Mouse (Mus musculus) v-Abl transformed pro-B cells (cell line): ENCODE results near the gene Trappc2.

ENCODE experiments used
- in situ Hi-C, 2 experiments: fragments of 400-800 bp; cut with MboI; formaldehyde crosslinking; loops; one replicate each; pipeline ENCODE4 v1.15.1; 2025; ENCODE audit not compliant: unreplicated experiment in 2 of 2

Gene Trappc2

DNA sequence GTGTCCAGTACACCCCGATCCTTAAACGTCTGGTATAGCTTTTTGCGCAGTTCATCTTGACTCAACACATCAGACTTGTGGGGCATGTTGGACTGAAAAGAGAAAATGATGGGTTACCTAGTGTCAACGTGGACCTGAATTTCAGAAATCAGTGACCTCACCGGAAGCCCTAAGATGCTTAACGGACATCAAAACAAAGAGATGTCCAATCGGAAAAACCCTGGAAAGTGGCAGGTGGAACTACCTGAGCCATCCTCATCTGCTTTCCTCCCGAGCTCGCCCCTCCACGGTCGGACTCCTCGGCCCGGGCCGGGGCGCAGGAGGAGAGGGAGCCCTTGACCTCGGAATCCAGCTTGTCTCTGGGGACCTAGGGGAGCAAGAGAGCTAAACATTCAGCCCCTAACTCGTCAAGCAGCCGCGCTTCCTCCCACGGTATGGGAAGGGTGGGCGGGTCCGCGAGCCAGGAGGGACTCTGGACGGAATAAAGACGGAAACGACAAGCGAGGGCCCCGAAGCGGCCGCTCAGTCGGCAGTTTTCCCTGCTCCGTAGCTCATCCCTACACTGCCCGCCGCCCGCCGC, at the start of gene Trappc2:
Gene Trappc2 (plus strand): TSS at position 539 of the 580 bp plus-strand sequence.
- in situ Hi-C loops = loop anchor here (25.0 kb wide), 1 partner anchor 797 kb away; no protein-coding TSS in a partner anchor

DNA sequence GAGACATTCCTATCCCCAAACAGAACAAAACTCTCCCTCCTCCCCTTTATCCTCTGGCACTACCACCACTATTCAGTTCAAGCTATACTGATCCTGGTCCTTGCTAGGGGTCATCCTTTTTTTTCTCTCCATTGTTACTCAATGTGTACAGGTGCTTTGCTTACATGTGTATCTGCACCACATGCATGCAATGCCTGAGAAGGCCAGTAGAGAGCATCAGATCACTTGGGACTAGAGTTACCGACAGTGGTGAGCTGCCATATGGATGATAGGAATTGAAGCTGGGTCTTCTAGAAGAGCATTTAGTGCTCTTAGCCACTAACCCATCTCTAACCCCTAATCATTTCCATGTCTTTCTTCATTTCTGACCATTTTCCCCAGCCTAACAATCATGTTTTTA, 46.6 kb upstream of the Trappc2 start:
- in situ Hi-C loops = no loop called here

DNA sequence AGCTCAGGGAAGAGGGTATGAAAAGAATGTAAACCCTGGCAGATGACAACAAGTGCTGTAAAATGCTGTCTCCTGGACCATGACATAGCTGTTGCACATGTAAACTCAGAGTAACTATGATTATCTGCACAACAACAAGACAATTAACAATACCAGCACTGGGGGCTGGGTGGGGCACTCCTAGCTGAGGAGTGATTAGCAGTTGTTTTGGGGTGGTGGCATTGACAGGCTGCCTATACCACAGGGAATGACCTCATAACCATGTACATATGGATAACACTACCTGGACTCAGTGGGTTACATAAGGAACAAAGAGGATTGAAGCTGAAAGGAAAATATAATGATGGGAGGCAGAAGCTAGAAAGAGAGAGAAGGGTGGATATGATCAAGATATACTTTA, 32.5 kb upstream of the Trappc2 start:
- in situ Hi-C loops = no loop called here

DNA sequence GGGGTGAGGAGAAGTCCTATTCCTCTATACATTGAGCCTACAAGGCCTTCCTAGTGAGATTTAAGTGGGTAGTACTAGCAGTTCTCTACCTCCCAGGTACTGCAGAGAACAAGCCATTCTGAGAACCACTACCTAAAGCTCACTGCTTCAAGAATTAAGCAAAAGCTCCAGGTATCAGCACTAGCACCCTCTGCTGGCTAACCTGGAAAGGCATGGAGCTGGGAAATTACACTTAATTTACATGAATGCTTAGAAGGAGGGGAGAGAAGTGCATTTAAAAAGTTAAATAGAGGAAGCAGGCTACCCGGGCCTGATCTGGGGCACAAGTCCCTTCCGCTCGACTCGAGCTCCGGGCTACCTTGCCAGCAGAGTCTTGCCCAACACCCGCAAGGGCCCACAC, 24.2 kb upstream of the Trappc2 start:
- in situ Hi-C loops = loop anchor here in 1 of 2 experiments (10.0 kb wide), 1 partner anchor 241 kb away; the partner anchor contains the start of gene Gemin8

DNA sequence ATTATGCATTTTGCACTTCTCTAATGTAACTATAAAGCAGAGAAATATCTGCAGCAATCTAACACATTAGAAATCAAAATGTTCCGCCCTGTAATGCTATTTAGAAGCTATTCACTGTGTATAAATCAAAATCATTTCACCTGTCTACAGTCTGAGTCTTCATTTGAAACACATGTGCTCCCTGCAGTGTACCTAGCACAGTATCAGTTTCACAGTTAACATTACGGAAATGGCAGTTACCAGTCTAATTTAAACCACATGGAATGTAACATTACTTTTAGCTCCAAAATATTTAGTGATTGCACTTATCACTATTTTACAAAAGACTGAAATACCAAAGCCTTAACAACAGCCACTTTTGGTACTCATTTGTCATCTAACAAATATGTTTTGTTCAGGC, 5.6 kb upstream of the Trappc2 start:
- in situ Hi-C loops = loop anchor here (25.0 kb wide), 1 partner anchor 802 kb away; no protein-coding TSS in a partner anchor

DNA sequence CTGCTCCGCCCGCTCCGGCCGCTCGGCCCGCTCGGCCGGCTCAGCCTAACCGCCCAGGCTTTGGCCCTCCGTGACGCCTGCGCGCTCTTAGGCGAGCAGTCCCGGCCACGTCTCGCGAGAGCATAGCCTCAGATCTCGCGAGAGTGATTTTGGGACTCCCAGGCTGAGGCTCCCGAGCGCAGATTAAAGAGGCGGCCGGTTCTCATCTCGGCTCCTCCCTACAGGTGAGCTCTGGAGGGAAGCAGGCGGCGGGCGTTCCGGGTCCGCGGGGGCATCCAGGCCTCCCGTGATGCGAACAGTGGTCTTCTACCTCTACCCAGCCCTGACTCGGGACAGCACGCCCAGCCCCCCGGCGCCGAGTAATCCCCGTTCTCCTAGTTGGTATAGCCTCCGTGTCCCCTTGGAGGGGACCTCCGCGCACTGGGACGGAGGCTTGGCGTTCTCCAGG, 266 bp downstream of the Trappc2 start, which contains the start of gene Ofd1:
Gene Ofd1 (minus strand): TSS at position 89 of the 448 bp plus-strand sequence.
- in situ Hi-C loops = loop anchor here (25.0 kb wide), 1 partner anchor 797 kb away; no protein-coding TSS in a partner anchor

DNA sequence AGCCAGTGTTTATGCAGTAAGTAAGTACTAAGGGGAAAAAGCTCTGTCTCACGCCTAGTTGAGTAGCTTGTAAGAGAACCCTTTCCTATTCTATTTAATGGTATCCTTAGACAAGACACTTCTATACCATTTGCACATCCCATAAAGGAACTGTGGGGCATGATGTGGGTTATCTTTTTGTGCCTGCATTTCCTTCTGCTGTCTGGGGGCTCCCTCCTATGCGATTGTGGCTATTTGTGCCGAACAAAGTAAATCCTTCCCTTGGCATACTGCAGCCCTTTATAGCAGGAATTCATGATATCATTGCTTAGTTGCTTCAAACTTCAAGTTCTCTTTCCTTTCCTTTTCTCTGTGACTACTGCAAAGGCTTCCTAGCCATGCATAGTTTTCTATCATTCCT, 4.2 kb downstream of the Trappc2 start:
- in situ Hi-C loops = loop anchor here (25.0 kb wide), 1 partner anchor 793 kb away; no protein-coding TSS in a partner anchor

DNA sequence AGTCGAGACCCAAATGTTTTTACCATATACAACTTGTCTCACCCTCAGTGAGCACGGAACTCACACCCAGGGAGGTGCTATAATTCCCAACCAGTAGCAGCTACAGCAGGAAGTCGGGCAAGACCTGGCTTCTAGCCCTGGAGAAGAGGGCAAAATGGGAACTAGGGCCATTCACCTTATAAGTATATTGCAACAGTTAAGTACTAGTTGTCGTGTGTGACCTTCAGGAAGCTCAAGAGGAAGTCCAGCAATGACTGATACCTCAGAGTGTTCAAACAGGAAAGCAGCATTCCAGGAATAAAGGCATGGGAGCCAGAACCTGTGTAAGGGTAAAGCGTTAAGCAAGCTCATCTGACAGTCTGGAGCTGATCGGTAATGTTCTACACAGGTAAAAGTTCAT, 13.2 kb downstream of the Trappc2 start:
- in situ Hi-C loops = loop anchor here in 1 of 2 experiments (25.0 kb wide), 1 partner anchor 634 kb away; no protein-coding TSS in a partner anchor

DNA sequence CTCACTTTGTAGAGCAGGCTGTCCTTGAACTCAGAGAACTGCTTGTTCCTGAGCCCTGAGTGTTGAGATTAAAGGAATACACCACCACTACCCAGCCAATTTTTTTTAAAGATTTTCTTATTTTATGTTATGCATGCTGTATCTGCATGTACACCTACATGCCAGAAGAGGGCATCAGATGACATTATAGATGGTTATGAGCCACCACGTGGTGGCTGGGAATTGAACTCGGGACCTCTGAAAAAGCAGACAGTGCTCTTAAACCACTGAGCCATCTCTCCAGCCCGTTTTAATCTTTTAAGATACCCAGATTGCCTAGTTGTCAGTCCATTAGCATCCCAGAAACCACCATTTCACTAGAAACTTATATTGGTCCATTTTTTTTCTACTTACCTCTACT, 14.0 kb downstream of the Trappc2 start:
- in situ Hi-C loops = loop anchor here in 1 of 2 experiments (25.0 kb wide), 1 partner anchor 633 kb away; no protein-coding TSS in a partner anchor

DNA sequence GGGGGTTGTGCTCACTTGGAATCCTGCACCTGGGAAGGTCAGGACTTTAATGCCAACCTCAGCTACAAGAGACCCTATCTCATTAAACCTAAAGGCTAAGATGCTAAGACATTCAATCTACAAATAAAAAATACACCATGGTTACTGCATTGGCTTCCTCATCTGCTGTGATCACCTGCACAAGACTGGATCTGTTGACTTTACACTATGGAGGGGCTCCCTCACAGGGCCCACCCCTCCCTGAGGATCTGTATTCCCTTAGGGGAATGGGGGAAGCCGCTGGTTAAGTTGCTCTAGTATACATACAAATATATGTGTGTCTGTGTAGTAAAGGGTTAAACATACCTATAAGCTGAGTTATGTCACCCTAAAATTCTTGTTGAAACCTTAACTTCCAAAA, 15.2 kb downstream of the Trappc2 start:
- in situ Hi-C loops = loop anchor here in 1 of 2 experiments (25.0 kb wide), 1 partner anchor 632 kb away; no protein-coding TSS in a partner anchor

DNA sequence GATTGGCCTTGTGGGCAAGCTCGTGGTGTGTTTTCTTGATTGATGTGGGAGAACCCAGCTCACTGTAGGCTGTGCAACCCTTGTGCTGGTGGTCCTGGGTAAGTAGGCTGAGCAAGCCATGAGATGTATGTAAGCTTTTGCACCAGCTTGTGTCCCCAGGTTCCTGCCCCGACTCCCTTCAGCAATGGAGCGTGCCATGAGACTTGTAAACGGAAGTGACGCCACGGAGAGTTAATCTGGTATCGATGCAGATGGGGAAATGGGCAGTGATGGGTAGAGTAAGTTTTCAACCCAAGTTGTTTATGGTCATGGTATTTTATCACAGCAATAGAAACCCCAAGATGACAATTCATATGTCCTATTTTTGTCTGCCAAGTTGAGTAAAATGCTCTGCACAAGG, 27.9 kb downstream of the Trappc2 start:
- in situ Hi-C loops = loop anchor here in 1 of 2 experiments (25.0 kb wide), 1 partner anchor 619 kb away; no protein-coding TSS in a partner anchor

DNA sequence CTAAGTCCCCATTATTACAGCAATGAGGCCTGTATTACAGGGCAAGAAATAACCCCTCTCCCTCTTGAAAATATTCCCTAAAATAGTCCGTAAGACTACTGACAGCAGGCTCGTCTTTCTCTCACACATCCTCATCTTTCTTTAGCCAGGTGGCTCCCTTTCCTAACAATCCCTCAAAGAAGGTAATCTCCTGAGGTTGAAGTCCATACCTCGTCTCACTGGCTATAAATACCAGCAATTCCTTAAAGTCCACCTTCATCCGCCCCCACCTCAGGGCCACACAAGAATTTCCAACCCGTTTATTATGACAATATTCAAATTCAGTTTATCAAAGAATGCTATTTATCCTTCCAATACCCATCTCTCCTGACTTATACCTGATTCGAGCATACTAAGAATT, 32.2 kb downstream of the Trappc2 start:
- in situ Hi-C loops = loop anchor here in 1 of 2 experiments (25.0 kb wide), 1 partner anchor 615 kb away; no protein-coding TSS in a partner anchor

DNA sequence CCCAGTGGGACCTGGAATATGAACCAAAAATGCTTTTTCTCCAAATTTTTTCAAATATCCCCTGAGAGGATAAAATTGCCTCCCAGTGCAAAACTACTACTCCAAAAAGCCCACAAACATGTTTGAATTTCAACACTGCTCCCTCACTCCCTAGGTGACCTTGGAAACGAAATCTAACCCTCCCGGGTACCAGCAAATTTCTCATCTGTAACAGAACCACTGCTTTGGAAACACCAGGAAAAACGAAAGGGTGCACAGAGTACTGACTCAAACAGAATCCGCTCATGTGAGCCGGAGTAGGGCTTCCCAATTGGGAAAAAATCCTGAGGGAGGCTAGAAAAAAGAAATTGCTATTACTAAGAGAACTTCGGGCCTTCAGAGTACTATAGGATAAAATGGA, 37.0 kb downstream of the Trappc2 start:
- in situ Hi-C loops = no loop called here

DNA sequence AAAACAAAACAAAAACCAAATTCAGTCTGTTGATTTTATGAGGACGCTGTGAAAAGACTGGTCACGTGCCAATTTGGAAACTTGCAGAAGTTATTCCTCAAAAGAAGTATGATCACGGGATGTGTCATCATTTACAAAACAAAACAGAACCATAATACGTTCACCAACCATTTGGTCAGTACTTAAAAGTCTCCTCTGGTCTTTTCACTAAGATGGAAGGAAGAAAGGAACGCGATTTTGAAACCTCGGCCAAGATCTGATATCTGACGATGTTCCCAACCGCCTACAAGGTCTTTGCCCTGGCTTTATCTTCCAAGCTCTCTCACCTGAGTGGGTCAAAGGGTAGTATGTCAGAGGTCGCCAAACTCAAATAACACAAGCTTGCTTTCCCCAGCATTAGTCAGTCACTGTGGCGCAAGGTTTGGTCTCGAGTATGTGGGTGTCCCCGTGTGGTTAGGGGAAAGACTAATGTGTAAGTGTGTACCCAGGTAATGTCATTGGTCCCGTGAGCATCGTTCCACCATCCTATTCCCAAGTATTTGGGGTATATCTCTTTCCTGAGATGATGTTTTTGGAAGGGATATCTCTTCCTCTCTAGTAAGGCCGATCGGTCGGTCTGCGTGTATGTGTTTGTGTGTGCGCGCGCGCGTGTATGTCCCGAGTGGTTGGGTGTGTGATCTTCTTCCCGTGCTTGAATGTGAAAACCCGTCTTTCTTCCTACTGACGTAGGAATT, 38.4 kb downstream of the Trappc2 start:
- in situ Hi-C loops = no loop called here

DNA sequence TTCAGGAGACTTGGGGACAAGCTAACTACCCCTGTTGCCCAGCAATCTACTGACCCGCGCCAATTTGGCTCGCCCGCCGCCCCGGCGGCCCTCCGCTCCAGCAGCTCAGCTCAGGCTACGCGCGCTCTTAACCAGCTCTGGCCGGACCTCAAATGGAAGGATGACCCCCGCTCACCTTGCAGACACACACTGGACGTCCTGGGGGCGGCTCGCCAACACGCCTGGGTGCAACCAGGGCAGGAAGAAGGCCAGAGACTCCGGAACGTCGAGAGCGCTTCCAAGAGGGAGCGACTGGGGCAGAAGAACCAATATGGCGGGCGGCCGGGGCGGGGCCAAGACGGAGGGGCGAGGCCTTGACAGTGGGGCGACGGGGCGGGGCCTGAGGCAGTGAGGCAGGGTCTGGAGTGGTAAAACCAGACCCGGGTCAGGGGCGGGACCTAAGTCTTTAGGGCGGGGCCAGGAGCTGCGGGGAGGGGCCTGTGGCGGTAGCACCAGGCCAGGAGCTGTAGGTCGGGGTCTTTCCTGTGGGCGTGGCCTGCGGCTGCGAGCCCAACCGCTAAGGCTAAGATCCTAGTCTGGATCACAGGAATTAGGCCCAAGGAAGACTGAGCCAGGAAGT, 39.1 kb downstream of the Trappc2 start, which contains the start of gene Rab9:
Gene Rab9 (minus strand): TSS at position 503 of the 619 bp plus-strand sequence.
- in situ Hi-C loops = no loop called here

DNA sequence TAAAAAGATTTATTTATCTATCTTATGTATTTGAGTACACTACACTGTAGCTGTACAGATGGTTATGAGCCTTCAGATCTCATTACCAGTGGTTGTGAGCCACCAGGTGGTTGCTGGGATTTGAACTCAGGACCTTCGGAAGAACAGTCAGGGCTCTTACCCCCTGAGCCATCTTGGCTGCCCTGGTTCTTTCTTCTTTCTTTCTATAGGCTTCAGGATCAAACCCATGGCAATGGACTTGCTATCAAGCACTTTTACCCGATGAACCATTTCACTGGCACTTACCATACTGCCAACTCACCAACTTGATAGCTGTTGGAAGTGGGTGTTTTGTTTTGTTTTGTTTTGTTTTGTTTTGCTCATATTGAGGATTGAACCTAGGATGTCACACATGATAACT, 54.7 kb downstream of the Trappc2 start:
- in situ Hi-C loops = no loop called here

DNA sequence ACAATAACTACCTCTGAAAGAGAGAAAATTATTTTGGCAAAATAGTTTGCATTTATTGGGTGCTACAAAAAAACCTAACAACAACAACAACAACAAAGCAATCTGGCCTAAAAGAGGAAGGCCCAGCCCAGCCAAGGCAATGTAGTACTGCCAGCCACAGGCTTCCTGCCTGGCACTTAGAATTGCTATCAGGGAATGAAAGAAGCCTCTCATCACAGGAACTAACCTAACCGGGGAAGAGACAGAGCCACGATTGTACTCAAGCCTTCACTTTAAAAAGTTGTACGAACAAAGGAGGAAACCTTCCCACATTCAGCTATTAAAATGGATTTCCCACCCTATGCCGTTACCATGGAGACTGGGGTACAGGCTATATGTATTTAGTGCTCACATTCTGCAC, 57.4 kb downstream of the Trappc2 start:
- in situ Hi-C loops = no loop called here

DNA sequence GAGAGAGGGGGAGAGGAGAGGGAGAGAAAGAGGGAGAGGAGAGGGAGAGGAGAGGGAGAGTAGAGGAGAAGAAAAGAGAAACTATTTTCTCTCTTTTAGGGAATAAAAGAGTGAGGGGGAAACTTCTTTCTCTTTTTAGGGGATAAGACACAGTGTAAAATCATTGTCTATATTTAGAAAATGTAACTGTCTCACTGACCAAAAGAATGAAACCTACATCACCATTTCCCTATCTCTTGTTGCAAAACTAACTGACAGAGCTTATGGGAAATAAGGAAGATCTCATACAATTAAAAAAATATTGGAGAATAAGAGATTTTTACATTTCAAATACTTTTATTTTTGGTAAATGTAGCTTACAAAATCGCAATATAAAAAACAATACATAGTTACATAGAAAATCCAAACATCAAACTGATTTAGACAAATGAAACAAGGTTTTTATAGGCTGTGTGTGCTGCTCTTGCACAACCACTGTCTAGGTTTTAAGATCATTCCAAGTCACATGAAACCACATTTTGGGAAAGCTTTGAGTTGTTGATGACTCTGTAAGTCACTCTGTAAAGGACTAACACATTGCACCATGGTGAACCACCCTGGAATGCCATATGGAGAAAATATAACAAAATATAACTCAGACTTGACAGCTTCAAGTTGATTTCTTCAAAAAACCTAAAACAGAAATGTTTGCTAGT, 59.3 kb downstream of the Trappc2 start:
- in situ Hi-C loops = no loop called here
